Mouse (Mus musculus): Measurements from ENCODE around the gene Olfr690. TPM values are rescaled to one million over a fixed set of nuclear protein-coding genes. Genes with fewer than 3 reads are reported as not detected.
A peak's percentile ranks its signal among the peaks of the same experiment; 100 is the strongest.

Gene Olfr690
- 0.43 and 0.60 TPM in 2 replicates for polyA plus RNA-seq (2012; rRNA removed)

DNA sequence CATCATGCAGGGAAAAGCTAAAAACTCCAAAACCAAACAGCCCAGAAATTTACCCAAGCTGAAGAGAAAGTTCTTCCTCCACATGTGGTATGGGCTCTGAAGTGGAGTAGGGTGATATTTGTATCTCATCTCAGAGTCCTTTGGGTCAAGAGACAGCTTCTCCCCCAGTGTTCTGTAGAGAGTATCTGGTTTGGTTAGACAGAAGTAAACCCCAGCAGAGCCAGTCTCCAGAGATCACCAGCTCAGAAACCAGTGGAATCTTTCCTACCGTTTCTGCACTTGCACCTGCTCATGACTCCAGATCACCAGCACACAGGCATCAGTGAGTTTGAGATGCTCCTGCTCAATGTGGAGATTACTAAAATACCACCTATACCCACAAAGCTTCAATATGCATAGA lies at the start of gene Olfr690:
Gene Olfr690, minus strand, starts transcription at position 101 of the 400 bp plus-strand sequence.
- H3K27me3 ChIP-seq (ENCODE audit: control insufficient read depth, insufficient read depth, low read length) = no peaks in the 10 kb centered on the region
- no peaks in the 10 kb centered on the region for H3K4me1 ChIP-seq (ENCODE audit: control insufficient read depth, insufficient read depth, low read length)
- H3K27ac ChIP-seq (ENCODE audit: insufficient read depth, low read length) = no peak within 1 kb of the TSS
- 74% methylated on average over 1 of the region's 1 CpGs for WGBS
- DNase-seq = no peak
- no peak within 1 kb of the TSS for H3K4me3 ChIP-seq (replicated peaks; ENCODE audit: insufficient read depth, low read depth, low read length)
- TF ChIP-seq CTCF (IDR thresholded peaks at IDR 0.05; ENCODE audit: borderline replicate concordance, insufficient read depth, low read depth, low read length) (no peak), POLR2A (IDR thresholded peaks at IDR 0.05; ENCODE audit: borderline replicate concordance, insufficient read depth, low read length) (no peak)

DNA sequence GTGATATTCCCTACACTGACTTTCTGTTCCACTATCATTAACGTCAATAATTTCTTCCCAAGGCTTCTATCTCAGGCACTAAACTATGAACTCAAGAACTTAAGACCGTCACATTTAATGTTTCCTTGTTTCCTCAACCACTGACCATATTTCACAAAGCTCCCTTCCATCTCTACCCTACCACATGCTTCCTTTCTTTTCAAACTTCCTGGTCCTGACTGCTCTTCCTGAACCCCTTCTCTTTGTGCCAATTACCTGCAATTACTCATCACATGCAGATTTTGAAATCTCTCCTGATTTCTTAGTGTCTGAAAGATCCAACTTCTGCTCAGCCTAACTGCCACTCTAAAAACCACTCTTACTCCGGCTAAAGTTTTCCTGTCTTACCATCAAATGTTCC lies 46.4 kb upstream of the Olfr690 start:
- no peak for DNase-seq
- H3K27me3 ChIP-seq (ENCODE audit: control insufficient read depth, insufficient read depth, low read length) = no peaks in the 10 kb centered on the region
- 94% methylated on average over 3 of the region's 3 CpGs for WGBS
- no peak overlapping the region for H3K4me3 ChIP-seq (replicated peaks; ENCODE audit: insufficient read depth, low read depth, low read length)
- H3K27ac ChIP-seq (ENCODE audit: insufficient read depth, low read length) = no peak overlapping the region
- TF ChIP-seq POLR2A (IDR thresholded peaks at IDR 0.05; ENCODE audit: borderline replicate concordance, insufficient read depth, low read length) = no peak
- no peaks in the 10 kb centered on the region for H3K4me1 ChIP-seq (ENCODE audit: control insufficient read depth, insufficient read depth, low read length)

GRCm38 (mm10) chr7:105374866-105375265 lies 41.0 kb upstream of the Olfr690 start, which contains the start of gene Gm5901:
Gene Gm5901, plus strand, starts transcription at chr7:105375038.
- 100% methylated on average over 1 of the region's 1 CpGs for WGBS
- DNase-seq = no peak

DNA sequence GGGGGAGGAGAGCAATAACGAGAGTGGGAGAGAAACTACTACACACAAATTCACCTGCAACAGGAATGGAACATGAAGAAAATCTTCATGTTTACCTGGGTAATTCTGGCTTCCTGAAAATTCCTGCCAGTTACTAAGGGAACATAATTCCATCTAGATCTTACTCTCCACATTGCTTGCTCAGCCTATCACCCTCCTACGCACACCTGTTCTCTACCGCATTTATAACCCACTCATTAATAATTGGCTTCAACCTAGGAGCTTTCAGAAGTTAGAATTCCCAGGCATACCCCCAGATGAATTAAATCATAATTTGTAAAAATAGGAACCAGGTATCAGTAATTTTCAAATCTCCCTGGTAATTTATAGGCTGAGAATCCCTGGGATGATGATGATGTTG lies 40.1 kb upstream of the Olfr690 start:
- H3K4me1 ChIP-seq (ENCODE audit: control insufficient read depth, insufficient read depth, low read length) = no peaks in the 10 kb centered on the region
- no peak overlapping the region for H3K27ac ChIP-seq (ENCODE audit: insufficient read depth, low read length)
- 97% methylated on average over 3 of the region's 3 CpGs for WGBS
- no peak for DNase-seq
- no peak for TF ChIP-seq CTCF (IDR thresholded peaks at IDR 0.05; ENCODE audit: borderline replicate concordance, insufficient read depth, low read depth, low read length)
- TF ChIP-seq POLR2A (IDR thresholded peaks at IDR 0.05; ENCODE audit: borderline replicate concordance, insufficient read depth, low read length) = no peak
- H3K27me3 ChIP-seq (ENCODE audit: control insufficient read depth, insufficient read depth, low read length) = no peaks in the 10 kb centered on the region
- no peak overlapping the region for H3K4me3 ChIP-seq (replicated peaks; ENCODE audit: insufficient read depth, low read depth, low read length)

More at GRCm38 (mm10) chr7:105374866-105375265, 41.0 kb upstream of the Olfr690 start, which contains the start of gene Gm5901:
- no peak within 1 kb of the TSS for H3K27ac ChIP-seq (ENCODE audit: insufficient read depth, low read length)
- no peak for TF ChIP-seq CTCF (IDR thresholded peaks at IDR 0.05; ENCODE audit: borderline replicate concordance, insufficient read depth, low read depth, low read length)
- TF ChIP-seq POLR2A (IDR thresholded peaks at IDR 0.05; ENCODE audit: borderline replicate concordance, insufficient read depth, low read length) = no peak
- no peaks in the 10 kb centered on the region for H3K4me1 ChIP-seq (ENCODE audit: control insufficient read depth, insufficient read depth, low read length)
- H3K27me3 ChIP-seq (ENCODE audit: control insufficient read depth, insufficient read depth, low read length) = no peaks in the 10 kb centered on the region
- no peak within 1 kb of the TSS for H3K4me3 ChIP-seq (replicated peaks; ENCODE audit: insufficient read depth, low read depth, low read length)

GRCm38 (mm10) chr7:105373509-105373908 lies 39.6 kb upstream of the Olfr690 start:
- no peaks in the 10 kb centered on the region for H3K4me1 ChIP-seq (ENCODE audit: control insufficient read depth, insufficient read depth, low read length)
- WGBS = 12% methylated on average over 4 of the region's 4 CpGs
- H3K4me3 ChIP-seq (replicated peaks; ENCODE audit: insufficient read depth, low read depth, low read length) = no peak overlapping the region
- H3K27me3 ChIP-seq (ENCODE audit: control insufficient read depth, insufficient read depth, low read length) = no peaks in the 10 kb centered on the region
- DNase-seq = peak in 1 of 2 experiments; percentile 36
- TF ChIP-seq POLR2A (IDR thresholded peaks at IDR 0.05; ENCODE audit: borderline replicate concordance, insufficient read depth, low read length) (no peak), CTCF (IDR thresholded peaks at IDR 0.05; ENCODE audit: borderline replicate concordance, insufficient read depth, low read depth, low read length) (no peak)
- H3K27ac ChIP-seq (ENCODE audit: insufficient read depth, low read length) = no peak overlapping the region

- H3K27me3 ChIP-seq (ENCODE audit: control insufficient read depth, insufficient read depth, low read length) = no peaks in the 10 kb centered on the region
- no peak for DNase-seq
- WGBS = 93% methylated on average over 1 of the region's 1 CpGs
- no peak for TF ChIP-seq CTCF (IDR thresholded peaks at IDR 0.05; ENCODE audit: borderline replicate concordance, insufficient read depth, low read depth, low read length)
- TF ChIP-seq POLR2A (IDR thresholded peaks at IDR 0.05; ENCODE audit: borderline replicate concordance, insufficient read depth, low read length) = no peak
- H3K4me1 ChIP-seq (ENCODE audit: control insufficient read depth, insufficient read depth, low read length) = no peaks in the 10 kb centered on the region
- H3K27ac ChIP-seq (ENCODE audit: insufficient read depth, low read length) = no peak overlapping the region
- no peak overlapping the region for H3K4me3 ChIP-seq (replicated peaks; ENCODE audit: insufficient read depth, low read depth, low read length)
Observed at GRCm38 (mm10) chr7:105372912-105373311, 39.0 kb upstream of the Olfr690 start.

DNA sequence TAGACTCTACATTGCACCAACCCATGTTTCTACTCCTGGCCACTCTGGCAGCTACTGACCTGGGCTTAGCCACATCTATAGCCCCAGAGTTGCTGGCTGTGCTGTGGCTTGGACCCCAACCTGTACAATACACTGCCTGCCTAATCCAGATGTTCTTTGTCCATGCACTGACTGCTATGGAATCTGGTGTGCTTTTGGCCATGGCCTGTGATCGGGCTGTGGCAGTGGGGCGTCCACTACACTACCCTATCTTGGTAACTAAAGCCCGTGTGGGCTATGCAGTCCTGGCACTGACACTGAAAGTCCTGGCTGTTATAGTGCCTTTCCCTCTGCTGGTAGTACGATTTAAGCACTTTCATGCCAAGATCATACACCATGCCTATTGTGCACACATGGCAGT lies 34.6 kb upstream of the Olfr690 start:
- H3K27ac ChIP-seq (ENCODE audit: insufficient read depth, low read length) = no peak overlapping the region

GRCm38 (mm10) chr7:105367930-105368329 lies 34.0 kb upstream of the Olfr690 start, which contains the start of gene Olfr692:
Gene Olfr692, plus strand, starts transcription at chr7:105368230.
- Histone ChIP-seq H3K27ac (ENCODE audit: insufficient read depth, low read length) (no peak within 1 kb of the TSS), H3K4me3 (replicated peaks; ENCODE audit: insufficient read depth, low read depth, low read length) (no peak within 1 kb of the TSS), H3K4me1 (ENCODE audit: control insufficient read depth, insufficient read depth, low read length) (no peaks in the 10 kb centered on the region), H3K27me3 (ENCODE audit: control insufficient read depth, insufficient read depth, low read length) (no peaks in the 10 kb centered on the region)
- no peak for DNase-seq
- no peak for TF ChIP-seq CTCF (IDR thresholded peaks at IDR 0.05; ENCODE audit: borderline replicate concordance, insufficient read depth, low read depth, low read length)
- TF ChIP-seq POLR2A (IDR thresholded peaks at IDR 0.05; ENCODE audit: borderline replicate concordance, insufficient read depth, low read length) = no peak
- WGBS = 91% methylated on average over 1 of the region's 1 CpGs

More for the DNA sequence above, 34.6 kb upstream of the Olfr690 start:
- DNase-seq = no peak
- Histone ChIP-seq H3K27me3 (ENCODE audit: control insufficient read depth, insufficient read depth, low read length) (no peaks in the 10 kb centered on the region), H3K4me3 (replicated peaks; ENCODE audit: insufficient read depth, low read depth, low read length) (no peak overlapping the region), H3K4me1 (ENCODE audit: control insufficient read depth, insufficient read depth, low read length) (no peaks in the 10 kb centered on the region)
- TF ChIP-seq POLR2A (IDR thresholded peaks at IDR 0.05; ENCODE audit: borderline replicate concordance, insufficient read depth, low read length) (no peak), CTCF (IDR thresholded peaks at IDR 0.05; ENCODE audit: borderline replicate concordance, insufficient read depth, low read depth, low read length) (no peak)
- WGBS = 89% methylated on average over 4 of the region's 4 CpGs

Data from cerebellum, adult 2 months (tissue).